Mouse (Mus musculus): ENCODE measurements around the gene Ebf3. TPM values are rescaled to one million over a fixed set of nuclear protein-coding genes. Genes with fewer than 3 reads are reported as not detected.

The Ebf3 gene
- polyA plus RNA-seq, 1 experiment: not detected

GRCm38 (mm10) chr7:137315544-137315940 lies 1.3 kb upstream of the Ebf3 start:
- TF ChIP-seq GATA1 (IDR thresholded peaks at IDR 0.05; ENCODE audit: low read length): no peak

- TF ChIP-seq GATA1 (IDR thresholded peaks at IDR 0.05; ENCODE audit: low read length): no peak
These were observed 682 bp upstream of the Ebf3 start for GRCm38 (mm10) chr7:137314710-137315543.

DNA sequence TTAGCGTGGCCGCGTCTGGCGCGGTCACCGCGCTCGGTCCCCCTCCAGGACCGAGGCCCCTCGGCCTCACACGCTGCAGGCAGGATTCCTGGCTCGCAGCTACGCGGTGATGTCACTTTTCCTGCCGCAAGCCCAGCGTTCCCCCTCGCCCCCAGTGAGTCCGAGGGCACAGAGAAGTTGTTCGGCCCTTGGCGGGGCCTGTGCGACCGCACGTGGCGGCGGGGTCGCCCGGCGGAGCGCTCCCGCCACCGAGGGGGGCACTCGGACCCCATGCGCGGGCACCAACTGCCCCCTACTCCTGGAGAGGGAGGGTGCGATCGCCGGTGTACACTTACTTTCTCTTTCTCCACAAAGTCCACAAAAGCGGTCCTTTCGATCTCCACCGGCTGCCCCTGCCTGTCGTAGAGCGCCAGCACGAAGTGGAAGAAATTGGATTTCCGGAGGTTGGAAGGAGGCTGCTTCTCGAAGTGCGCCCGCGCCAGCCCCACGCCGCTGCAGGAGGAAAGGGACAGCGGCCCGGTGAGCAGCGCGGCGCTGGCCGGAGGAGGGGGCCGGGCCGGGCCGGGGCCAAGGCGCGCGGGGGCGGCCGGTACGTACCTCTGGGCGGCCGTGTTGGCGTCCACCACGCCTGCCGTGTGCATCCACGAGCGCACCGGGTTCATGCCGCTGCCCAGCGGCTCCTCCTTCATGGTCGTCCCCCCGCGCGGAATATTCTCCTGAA lies 902 bp downstream of the Ebf3 start:
- TF ChIP-seq GATA1 (IDR thresholded peaks at IDR 0.05; ENCODE audit: low read length): no peak

GRCm38 (mm10) chr7:137312933-137313182 lies 1.4 kb downstream of the Ebf3 start:
- no peak for TF ChIP-seq GATA1 (IDR thresholded peaks at IDR 0.05; ENCODE audit: low read length)

- TF ChIP-seq GATA1 (IDR thresholded peaks at IDR 0.05; ENCODE audit: low read length): no peak
These were observed 1.9 kb downstream of the Ebf3 start for GRCm38 (mm10) chr7:137312166-137312932.

- no peak for TF ChIP-seq GATA1 (IDR thresholded peaks at IDR 0.05; ENCODE audit: low read length)
These were observed 2.7 kb downstream of the Ebf3 start for GRCm38 (mm10) chr7:137311341-137312110.

DNA sequence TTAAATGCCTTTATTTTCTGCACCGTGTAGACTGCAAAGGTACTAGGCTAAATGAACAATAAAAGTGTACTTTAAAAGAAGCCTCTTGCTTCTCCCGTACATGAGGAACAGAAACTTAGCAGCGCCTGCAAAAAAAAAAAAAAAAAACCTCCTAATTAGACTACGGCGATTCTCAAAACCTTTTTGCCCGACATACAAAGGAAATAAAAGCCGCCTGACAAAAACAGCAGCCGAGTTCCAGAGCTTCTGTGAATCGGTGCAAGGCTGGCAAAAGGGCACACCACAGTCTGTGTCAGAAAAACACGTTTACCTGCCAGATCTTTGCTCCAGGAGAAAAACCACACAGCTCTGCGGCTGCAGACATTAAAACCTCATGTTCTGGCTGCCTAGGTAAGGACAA lies 3.4 kb downstream of the Ebf3 start:
- no peak for TF ChIP-seq GATA1 (IDR thresholded peaks at IDR 0.05; ENCODE audit: low read length)

GRCm38 (mm10) chr7:137310091-137310761 lies 4.0 kb downstream of the Ebf3 start:
- no peak for TF ChIP-seq GATA1 (IDR thresholded peaks at IDR 0.05; ENCODE audit: low read length)

DNA sequence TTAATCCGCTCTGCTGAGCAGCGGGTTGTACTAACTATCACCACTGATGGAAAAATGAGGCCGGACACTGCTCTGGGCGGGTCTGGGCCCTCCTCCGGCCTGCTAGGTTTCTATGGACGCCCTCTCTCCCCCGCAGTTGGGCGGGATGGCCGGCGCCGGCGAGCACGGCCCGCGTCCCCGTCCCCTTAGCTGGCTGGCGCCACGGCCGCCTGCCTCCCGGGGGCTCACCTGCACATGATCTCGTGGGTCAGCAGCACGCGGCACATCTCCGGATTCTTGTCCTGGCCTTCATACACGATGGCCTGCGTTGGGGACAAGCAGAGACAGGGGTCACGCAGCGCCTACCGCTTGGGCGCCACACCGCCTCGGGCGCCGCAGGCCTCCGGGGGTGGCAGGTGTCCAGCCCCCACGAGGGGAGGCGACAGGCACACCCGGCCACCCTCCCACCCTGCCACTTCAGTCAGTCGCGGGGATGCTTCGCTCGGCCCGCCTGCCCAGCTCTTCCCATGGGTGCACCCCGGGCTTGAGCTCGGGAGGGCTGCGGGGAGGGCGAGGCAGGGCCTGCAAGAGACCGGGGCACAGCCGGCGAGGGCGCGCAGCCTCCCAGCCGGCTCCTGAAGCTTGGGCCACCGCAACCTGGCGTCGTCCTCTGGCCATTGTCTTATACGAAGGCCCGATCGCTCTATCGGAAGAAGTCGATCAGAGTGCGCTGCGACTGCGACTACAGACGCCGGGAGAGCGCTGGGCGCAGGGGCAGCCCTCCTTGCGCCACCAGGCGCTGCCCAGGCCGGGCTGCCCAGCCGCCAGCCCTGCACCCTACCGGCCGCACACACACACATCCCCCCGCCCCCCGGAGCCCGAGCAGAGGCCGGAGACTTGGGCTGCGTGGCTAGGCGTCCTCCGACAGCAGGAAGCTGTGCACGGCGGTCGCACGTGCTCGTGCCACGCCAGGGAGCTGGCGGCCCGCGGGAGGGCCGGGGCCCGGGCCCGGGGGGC lies 4.9 kb downstream of the Ebf3 start:
- no peak for TF ChIP-seq GATA1 (IDR thresholded peaks at IDR 0.05; ENCODE audit: low read length)

- no peak for TF ChIP-seq GATA1 (IDR thresholded peaks at IDR 0.05; ENCODE audit: low read length)
These were observed 5.9 kb downstream of the Ebf3 start for GRCm38 (mm10) chr7:137308061-137309060.

GRCm38 (mm10) chr7:137307131-137307530 lies 7.1 kb downstream of the Ebf3 start:
- TF ChIP-seq GATA1 (IDR thresholded peaks at IDR 0.05; ENCODE audit: low read length): no peak

- no peak for TF ChIP-seq GATA1 (IDR thresholded peaks at IDR 0.05; ENCODE audit: low read length)
These were observed 8.1 kb downstream of the Ebf3 start for GRCm38 (mm10) chr7:137306127-137306526.

DNA sequence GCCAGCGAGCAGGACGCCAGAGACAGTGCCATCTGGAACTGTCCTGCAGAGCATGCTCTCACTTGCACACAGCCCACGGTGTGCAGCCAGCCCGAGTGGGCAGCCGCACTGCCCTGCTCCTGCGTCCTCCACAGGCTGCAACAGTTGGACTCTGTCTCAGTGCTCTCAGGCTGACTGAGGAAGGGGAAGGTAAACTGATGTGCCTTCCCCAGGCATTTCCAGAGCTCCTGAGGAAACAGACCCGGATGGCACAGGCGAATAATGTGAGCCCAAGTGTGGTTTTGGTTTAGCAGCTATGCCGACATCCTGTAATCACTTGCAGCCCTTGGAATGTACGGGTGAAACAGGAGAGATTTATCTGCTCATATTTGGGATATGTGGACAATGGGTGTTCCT lies 10.5 kb downstream of the Ebf3 start:
- TF ChIP-seq GATA1 (IDR thresholded peaks at IDR 0.05; ENCODE audit: low read length): no peak
